Mouse (Mus musculus): ENCODE results near the gene Slco4a1. TPM values are rescaled to one million over a fixed set of nuclear protein-coding genes. Genes with fewer than 3 reads are reported as not detected.

Slco4a1 gene
- polyA plus RNA-seq, 1 experiment from 2014 or later: 0.26 TPM

- no peaks in the 10 kb centered on the region for H3K9me3 ChIP-seq (replicated peaks)
- 19% methylated on average over 10 of the region's 10 CpGs for WGBS
- peaks cover 15% of the 10 kb centered on the region for H3K4me1 ChIP-seq (replicated peaks)
- H3K27ac ChIP-seq: no peak overlapping the region
- H3K4me2 ChIP-seq: no peak overlapping the region
- H3K36me3 ChIP-seq: no peaks in the 10 kb centered on the region
- ATAC-seq (replicated peaks; ENCODE audit: insufficient number of reproducible peaks, insufficient read depth, low FRiP score, low read depth): peak; percentile 40; the same call in 1 of the 2 replicates
- no peak overlapping the region for H3K4me3 ChIP-seq
- H3K27me3 ChIP-seq: peaks cover 8% of the 10 kb centered on the region
- no peak overlapping the region for H3K9ac ChIP-seq
These were observed 23.9 kb upstream of the Slco4a1 start for GRCm38 (mm10) chr2:180432042-180432668.

GRCm38 (mm10) chr2:180432751-180433150 is 23.3 kb upstream of the Slco4a1 start:
- Histone ChIP-seq H3K4me2 (no peak overlapping the region), H3K9ac (no peak overlapping the region), H3K36me3 (no peaks in the 10 kb centered on the region), H3K4me3 (no peak overlapping the region), H3K9me3 (replicated peaks) (no peaks in the 10 kb centered on the region), H3K4me1 (replicated peaks) (peaks cover 15% of the 10 kb centered on the region), H3K27me3 (peaks cover 8% of the 10 kb centered on the region), H3K27ac (no peak overlapping the region)
- 60% methylated on average over 10 of the region's 10 CpGs for WGBS
- no peak for ATAC-seq (replicated peaks; ENCODE audit: insufficient number of reproducible peaks, insufficient read depth, low FRiP score, low read depth)

- 76% methylated on average over 7 of the region's 7 CpGs for WGBS
- Histone ChIP-seq H3K27me3 (peaks cover 8% of the 10 kb centered on the region), H3K27ac (no peak overlapping the region), H3K4me3 (no peak overlapping the region), H3K9ac (no peak overlapping the region), H3K4me2 (no peak overlapping the region), H3K9me3 (replicated peaks) (no peaks in the 10 kb centered on the region), H3K4me1 (replicated peaks) (peaks cover 12% of the 10 kb centered on the region), H3K36me3 (no peaks in the 10 kb centered on the region)
- ATAC-seq (replicated peaks; ENCODE audit: insufficient number of reproducible peaks, insufficient read depth, low FRiP score, low read depth): no peak
These were observed 22.7 kb upstream of the Slco4a1 start for GRCm38 (mm10) chr2:180433350-180433749.

GRCm38 (mm10) chr2:180435341-180435926 is 20.6 kb upstream of the Slco4a1 start:
- no peak overlapping the region for H3K4me3 ChIP-seq
- no peak for ATAC-seq (replicated peaks; ENCODE audit: insufficient number of reproducible peaks, insufficient read depth, low FRiP score, low read depth)
- H3K36me3 ChIP-seq: no peaks in the 10 kb centered on the region
- H3K4me2 ChIP-seq: no peak overlapping the region
- H3K9ac ChIP-seq: no peak overlapping the region
- H3K4me1 ChIP-seq (replicated peaks): 0 out of 2 replicates have a peak, but pooled peaks cover 8% of the 10 kb centered on the region
- H3K9me3 ChIP-seq (replicated peaks): no peaks in the 10 kb centered on the region
- no peak overlapping the region for H3K27ac ChIP-seq
- peaks cover 5% of the 10 kb centered on the region for H3K27me3 ChIP-seq
- WGBS: 40% methylated on average over 4 of the region's 4 CpGs

GRCm38 (mm10) chr2:180437149-180437864 is 18.7 kb upstream of the Slco4a1 start:
- WGBS: 54% methylated on average over 5 of the region's 5 CpGs
- peaks cover 24% of the 10 kb centered on the region for H3K4me1 ChIP-seq (replicated peaks)
- H3K4me3 ChIP-seq: no peak overlapping the region
- ATAC-seq (replicated peaks; ENCODE audit: insufficient number of reproducible peaks, insufficient read depth, low FRiP score, low read depth): no peak
- no peak overlapping the region for H3K4me2 ChIP-seq
- no peak overlapping the region for H3K27ac ChIP-seq
- H3K9me3 ChIP-seq (replicated peaks): no peaks in the 10 kb centered on the region
- no peaks in the 10 kb centered on the region; the same call in 1 of the 2 replicates for H3K27me3 ChIP-seq
- H3K9ac ChIP-seq: no peak overlapping the region
- no peaks in the 10 kb centered on the region for H3K36me3 ChIP-seq

- no peak for ATAC-seq (replicated peaks; ENCODE audit: insufficient number of reproducible peaks, insufficient read depth, low FRiP score, low read depth)
- Histone ChIP-seq H3K27ac (no peak overlapping the region), H3K27me3 (no peaks in the 10 kb centered on the region), H3K36me3 (no peaks in the 10 kb centered on the region), H3K4me1 (replicated peaks) (peaks cover 26% of the 10 kb centered on the region), H3K4me2 (no peak overlapping the region), H3K4me3 (no peak overlapping the region), H3K9me3 (replicated peaks) (no peaks in the 10 kb centered on the region), H3K9ac (no peak overlapping the region)
- WGBS: 66% methylated on average over 3 of the region's 3 CpGs
These were observed 16.3 kb upstream of the Slco4a1 start for GRCm38 (mm10) chr2:180439791-180440190.

- Histone ChIP-seq H3K27me3 (no peaks in the 10 kb centered on the region), H3K4me1 (replicated peaks) (peaks cover 26% of the 10 kb centered on the region), H3K4me2 (no peak overlapping the region), H3K36me3 (no peaks in the 10 kb centered on the region), H3K4me3 (no peak overlapping the region), H3K9ac (no peak overlapping the region), H3K9me3 (replicated peaks) (no peaks in the 10 kb centered on the region), H3K27ac (no peak overlapping the region)
- ATAC-seq (replicated peaks; ENCODE audit: insufficient number of reproducible peaks, insufficient read depth, low FRiP score, low read depth): no peak
- 52% methylated on average over 9 of the region's 9 CpGs for WGBS
These were observed 15.3 kb upstream of the Slco4a1 start for GRCm38 (mm10) chr2:180440596-180441332.

- ATAC-seq (replicated peaks; ENCODE audit: insufficient number of reproducible peaks, insufficient read depth, low FRiP score, low read depth): no peak
These were observed 14.0 kb upstream of the Slco4a1 start for GRCm38 (mm10) chr2:180442061-180442460.

GRCm38 (mm10) chr2:180443861-180444260 is 12.2 kb upstream of the Slco4a1 start:
- Histone ChIP-seq H3K27me3 (peaks cover 4% of the 10 kb centered on the region; the same call in 1 of the 2 replicates), H3K9ac (no peak overlapping the region), H3K27ac (no peak overlapping the region), H3K4me2 (no peak overlapping the region), H3K4me3 (no peak overlapping the region), H3K36me3 (no peaks in the 10 kb centered on the region), H3K9me3 (replicated peaks) (no peaks in the 10 kb centered on the region), H3K4me1 (replicated peaks) (peaks cover 18% of the 10 kb centered on the region)
- WGBS: 61% methylated on average over 7 of the region's 7 CpGs
- ATAC-seq (replicated peaks; ENCODE audit: insufficient number of reproducible peaks, insufficient read depth, low FRiP score, low read depth): no peak

More at GRCm38 (mm10) chr2:180442061-180442460, 14.0 kb upstream of the Slco4a1 start:
- H3K4me2 ChIP-seq: no peak overlapping the region
- 61% methylated on average over 5 of the region's 5 CpGs for WGBS
- no peak overlapping the region for H3K9ac ChIP-seq
- H3K27me3 ChIP-seq: peaks cover 4% of the 10 kb centered on the region; the same call in 1 of the 2 replicates
- no peaks in the 10 kb centered on the region for H3K9me3 ChIP-seq (replicated peaks)
- no peak overlapping the region for H3K27ac ChIP-seq
- H3K36me3 ChIP-seq: no peaks in the 10 kb centered on the region
- H3K4me3 ChIP-seq: no peak overlapping the region
- H3K4me1 ChIP-seq (replicated peaks): peaks cover 21% of the 10 kb centered on the region

GRCm38 (mm10) chr2:180444957-180445785 is 10.9 kb upstream of the Slco4a1 start:
- Histone ChIP-seq H3K4me3 (no peak overlapping the region), H3K9me3 (replicated peaks) (no peaks in the 10 kb centered on the region), H3K27me3 (peaks cover 4% of the 10 kb centered on the region; the same call in 1 of the 2 replicates), H3K4me1 (replicated peaks) (peaks cover 18% of the 10 kb centered on the region), H3K9ac (no peak overlapping the region), H3K27ac (no peak overlapping the region), H3K36me3 (no peaks in the 10 kb centered on the region), H3K4me2 (no peak overlapping the region)
- no peak for ATAC-seq (replicated peaks; ENCODE audit: insufficient number of reproducible peaks, insufficient read depth, low FRiP score, low read depth)
- 31% methylated on average over 8 of the region's 9 CpGs for WGBS

Measured in heart, embryonic 15.5 days (tissue).